Mouse (Mus musculus): ENCODE measurements around the gene Cryl1. TPM values are rescaled to one million over a fixed set of nuclear protein-coding genes. Genes with fewer than 3 reads are reported as not detected.
A peak's percentile ranks its signal among the peaks of the same experiment; 100 is the strongest.

Cryl1 gene
- polyA plus RNA-seq, 1 experiment from 2014 or later: 153 TPM

GRCm38 (mm10) chr14:57376956-57377355 lies 21.4 kb downstream of the Cryl1 start:
- Histone ChIP-seq H3K27ac (ENCODE audit: low read depth, low read length) (peak overlapping the region; percentile 73), H3K4me2 (replicated peaks; ENCODE audit: low read depth) (no peak overlapping the region), H3K9ac (ENCODE audit: low read depth, low read length) (no peak overlapping the region), H3K9me3 (ENCODE audit: control insufficient read depth) (no peaks in the 10 kb centered on the region), H3K4me1 (replicated peaks; ENCODE audit: control insufficient read depth, insufficient read depth, low read length) (no peaks in the 10 kb centered on the region; the same call in 1 of the 2 replicates), H3K36me3 (ENCODE audit: control insufficient read depth, insufficient read depth) (peaks cover 18% of the 10 kb centered on the region), H3K27me3 (replicated peaks; ENCODE audit: control insufficient read depth, insufficient read depth, low read length) (no peaks in the 10 kb centered on the region), H3K4me3 (ENCODE audit: low read depth, low read length) (no peak overlapping the region)
- WGBS: 48% methylated on average over 9 of the region's 9 CpGs
- peak; percentile 38; the same call in 1 of the 2 replicates for TF ChIP-seq CTCF (IDR thresholded peaks at IDR 0.05; ENCODE audit: low read depth)
- peak; percentile 90 for ATAC-seq

GRCm38 (mm10) chr14:57376016-57376415 lies 22.3 kb downstream of the Cryl1 start:
- Histone ChIP-seq H3K27me3 (replicated peaks; ENCODE audit: control insufficient read depth, insufficient read depth, low read length) (no peaks in the 10 kb centered on the region), H3K4me3 (ENCODE audit: low read depth, low read length) (no peak overlapping the region), H3K36me3 (ENCODE audit: control insufficient read depth, insufficient read depth) (peaks cover 19% of the 10 kb centered on the region), H3K9ac (ENCODE audit: low read depth, low read length) (no peak overlapping the region), H3K4me2 (replicated peaks; ENCODE audit: low read depth) (no peak overlapping the region), H3K9me3 (ENCODE audit: control insufficient read depth) (no peaks in the 10 kb centered on the region), H3K4me1 (replicated peaks; ENCODE audit: control insufficient read depth, insufficient read depth, low read length) (no peaks in the 10 kb centered on the region; the same call in 1 of the 2 replicates), H3K27ac (ENCODE audit: low read depth, low read length) (no peak overlapping the region)
- WGBS: 76% methylated on average over 8 of the region's 8 CpGs
- ATAC-seq: no peak
- TF ChIP-seq CTCF (IDR thresholded peaks at IDR 0.05; ENCODE audit: low read depth): no peak

GRCm38 (mm10) chr14:57375205-57375604 lies 23.1 kb downstream of the Cryl1 start:
- H3K9ac ChIP-seq (ENCODE audit: low read depth, low read length): no peak overlapping the region
- H3K4me2 ChIP-seq (replicated peaks; ENCODE audit: low read depth): no peak overlapping the region
- no peaks in the 10 kb centered on the region for H3K9me3 ChIP-seq (ENCODE audit: control insufficient read depth)
- WGBS: 56% methylated on average over 9 of the region's 9 CpGs
- no peak for TF ChIP-seq CTCF (IDR thresholded peaks at IDR 0.05; ENCODE audit: low read depth)
- H3K36me3 ChIP-seq (ENCODE audit: control insufficient read depth, insufficient read depth): peaks cover 23% of the 10 kb centered on the region
- H3K27ac ChIP-seq (ENCODE audit: low read depth, low read length): no peak overlapping the region
- no peaks in the 10 kb centered on the region; the same call in 1 of the 2 replicates for H3K4me1 ChIP-seq (replicated peaks; ENCODE audit: control insufficient read depth, insufficient read depth, low read length)
- H3K27me3 ChIP-seq (replicated peaks; ENCODE audit: control insufficient read depth, insufficient read depth, low read length): no peaks in the 10 kb centered on the region
- peak; percentile 18; the same call in 1 of the 2 replicates for ATAC-seq
- no peak overlapping the region for H3K4me3 ChIP-seq (ENCODE audit: low read depth, low read length)

- Histone ChIP-seq H3K4me1 (replicated peaks; ENCODE audit: control insufficient read depth, insufficient read depth, low read length) (no peaks in the 10 kb centered on the region; the same call in 1 of the 2 replicates), H3K36me3 (ENCODE audit: control insufficient read depth, insufficient read depth) (peaks cover 11% of the 10 kb centered on the region; the same call in 1 of the 2 replicates), H3K4me2 (replicated peaks; ENCODE audit: low read depth) (no peak overlapping the region), H3K27me3 (replicated peaks; ENCODE audit: control insufficient read depth, insufficient read depth, low read length) (no peaks in the 10 kb centered on the region), H3K9me3 (ENCODE audit: control insufficient read depth) (no peaks in the 10 kb centered on the region), H3K27ac (ENCODE audit: low read depth, low read length) (no peak overlapping the region), H3K9ac (ENCODE audit: low read depth, low read length) (no peak overlapping the region), H3K4me3 (ENCODE audit: low read depth, low read length) (no peak overlapping the region)
- TF ChIP-seq CTCF (IDR thresholded peaks at IDR 0.05; ENCODE audit: low read depth): peak; percentile 93
- no peak for ATAC-seq
- 46% methylated on average over 8 of the region's 8 CpGs for WGBS
These were observed 25.8 kb downstream of the Cryl1 start for GRCm38 (mm10) chr14:57372348-57373102.

GRCm38 (mm10) chr14:57367327-57367726 lies 31.0 kb downstream of the Cryl1 start:
- Histone ChIP-seq H3K27me3 (replicated peaks; ENCODE audit: control insufficient read depth, insufficient read depth, low read length) (no peaks in the 10 kb centered on the region), H3K9me3 (ENCODE audit: control insufficient read depth) (no peaks in the 10 kb centered on the region), H3K27ac (ENCODE audit: low read depth, low read length) (no peak overlapping the region; the same call in 1 of the 2 replicates), H3K4me1 (replicated peaks; ENCODE audit: control insufficient read depth, insufficient read depth, low read length) (no peaks in the 10 kb centered on the region), H3K36me3 (ENCODE audit: control insufficient read depth, insufficient read depth) (peaks cover 5% of the 10 kb centered on the region; the same call in 1 of the 2 replicates), H3K9ac (ENCODE audit: low read depth, low read length) (no peak overlapping the region), H3K4me2 (replicated peaks; ENCODE audit: low read depth) (no peak overlapping the region), H3K4me3 (ENCODE audit: low read depth, low read length) (no peak overlapping the region)
- 27% methylated on average over 4 of the region's 4 CpGs for WGBS
- ATAC-seq: peak; percentile 80
- no peak for TF ChIP-seq CTCF (IDR thresholded peaks at IDR 0.05; ENCODE audit: low read depth)

- no peaks in the 10 kb centered on the region for H3K9me3 ChIP-seq (ENCODE audit: control insufficient read depth)
- H3K27ac ChIP-seq (ENCODE audit: low read depth, low read length): peak overlapping the region; percentile 15; the same call in 1 of the 2 replicates
- H3K4me2 ChIP-seq (replicated peaks; ENCODE audit: low read depth): no peak overlapping the region
- 39% methylated on average over 5 of the region's 5 CpGs for WGBS
- H3K9ac ChIP-seq (ENCODE audit: low read depth, low read length): no peak overlapping the region
- no peaks in the 10 kb centered on the region for H3K4me1 ChIP-seq (replicated peaks; ENCODE audit: control insufficient read depth, insufficient read depth, low read length)
- H3K4me3 ChIP-seq (ENCODE audit: low read depth, low read length): no peak overlapping the region
- TF ChIP-seq CTCF (IDR thresholded peaks at IDR 0.05; ENCODE audit: low read depth): no peak
- no peaks in the 10 kb centered on the region for H3K27me3 ChIP-seq (replicated peaks; ENCODE audit: control insufficient read depth, insufficient read depth, low read length)
- ATAC-seq: peak; percentile 49
- peaks cover 5% of the 10 kb centered on the region; the same call in 1 of the 2 replicates for H3K36me3 ChIP-seq (ENCODE audit: control insufficient read depth, insufficient read depth)
These were observed 31.6 kb downstream of the Cryl1 start for GRCm38 (mm10) chr14:57366724-57367123.

All from intestine, postnatal 0 days (tissue).